Mouse (Mus musculus) adrenal gland, postnatal 25 days (tissue): Measurements from ENCODE around the gene Morn1. TPM values are rescaled to one million over a fixed set of nuclear protein-coding genes. Genes with fewer than 3 reads are reported as not detected.

Source experiments
- DNase-seq: peaks from one replicate; pipeline ENCODE4 v3.0.0; 2021; ENCODE audit warnings: mixed read lengths
- total RNA-seq: library from RNA; stranded (reverse); gene quantifications from 2 replicates; pipeline ENCODE4 v1.2.3, GENCODE M21; 2021

Gene Morn1
- total RNA-seq, 1 experiment from 2014 or later = 10.7 TPM

GRCm38 (mm10) chr4:155139281-155140045 is 53.1 kb downstream of the Morn1 start:
- DNase-seq = no peak

GRCm38 (mm10) chr4:155140150-155140549 is 53.8 kb downstream of the Morn1 start:
- no peak for DNase-seq

- DNase-seq = peak; percentile 62
These were observed 54.5 kb downstream of the Morn1 start for GRCm38 (mm10) chr4:155140795-155141265.

DNA sequence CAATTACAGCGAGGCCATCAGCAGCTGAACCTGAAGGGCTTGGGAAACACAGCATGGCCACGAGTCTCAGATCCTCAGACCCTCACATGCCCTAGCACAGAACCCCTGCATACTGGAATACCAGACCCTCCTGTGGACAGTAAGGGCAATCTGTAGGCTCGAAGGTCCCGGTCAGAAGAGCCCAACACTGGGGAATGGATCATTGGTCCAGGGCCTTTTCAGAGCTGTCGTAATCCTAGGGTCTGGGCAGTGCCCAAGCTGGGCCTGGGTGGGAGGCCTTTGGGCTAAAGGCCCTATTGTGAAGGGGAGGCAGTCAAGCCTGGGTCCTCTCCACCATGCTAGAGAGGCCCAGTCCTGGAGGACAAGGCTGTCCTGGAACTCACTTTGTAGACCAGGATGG is 56.5 kb downstream of the Morn1 start:
- no peak for DNase-seq

- DNase-seq = no peak
These were observed 57.0 kb downstream of the Morn1 start for GRCm38 (mm10) chr4:155143411-155143810.

DNA sequence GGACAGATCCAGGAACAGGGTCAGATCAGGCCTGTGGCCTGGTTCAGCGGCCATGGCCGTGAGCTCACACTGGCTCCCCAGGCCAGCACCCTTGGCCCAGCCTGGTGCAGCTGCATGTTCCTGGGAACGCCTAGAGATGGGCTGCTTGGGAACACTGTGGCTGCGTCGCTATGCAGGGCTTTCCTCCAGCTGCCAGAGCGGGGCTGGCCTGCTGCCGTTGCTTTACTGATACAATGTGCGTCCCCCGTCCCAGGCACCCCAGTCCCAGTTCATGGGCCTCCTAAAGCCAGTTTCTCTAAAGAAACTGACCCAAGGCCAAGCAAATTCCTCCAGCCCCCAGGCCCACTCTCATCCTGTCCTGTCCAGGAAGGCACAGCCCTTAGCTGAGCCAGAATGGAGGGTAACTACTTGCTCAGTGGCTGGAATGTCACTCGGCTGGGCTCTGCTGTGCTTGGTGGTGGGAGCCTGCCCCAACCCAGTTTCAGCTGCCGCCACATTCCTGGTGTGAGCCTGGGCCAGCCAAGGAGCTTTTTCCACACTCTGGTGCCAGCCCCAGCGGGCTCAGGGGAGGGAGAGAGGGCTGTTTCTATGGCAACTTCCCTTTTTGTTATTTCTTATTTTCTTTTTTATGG is 57.6 kb downstream of the Morn1 start:
- DNase-seq = peak; percentile 48

- DNase-seq = no peak
These were observed 58.3 kb downstream of the Morn1 start for GRCm38 (mm10) chr4:155144548-155145180.

- no peak for DNase-seq
These were observed 59.9 kb downstream of the Morn1 start for GRCm38 (mm10) chr4:155146107-155146823.

DNA sequence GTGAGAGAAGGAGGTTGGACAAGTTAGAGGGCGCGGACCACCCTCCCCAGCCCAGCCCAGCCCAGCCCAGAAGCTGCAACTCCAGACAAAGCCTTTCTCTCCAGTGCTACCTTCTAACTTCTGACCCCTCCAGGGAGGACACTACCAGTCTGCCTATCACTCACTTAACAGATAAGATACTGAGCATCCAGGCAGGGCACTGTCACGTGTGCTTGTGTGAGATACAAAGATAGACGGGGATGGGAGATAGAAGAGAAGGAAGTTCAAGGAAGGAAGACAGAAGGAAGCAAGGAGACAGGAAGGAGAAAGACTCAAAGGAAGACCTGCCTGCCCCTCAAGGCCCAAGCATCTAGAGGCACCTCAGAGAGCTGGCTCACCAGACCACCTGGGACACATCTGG is 62.1 kb downstream of the Morn1 start:
- no peak for DNase-seq

- DNase-seq = peak; percentile 65
These were observed 62.7 kb downstream of the Morn1 start for GRCm38 (mm10) chr4:155148910-155149698.

GRCm38 (mm10) chr4:155149941-155150275 is 63.5 kb downstream of the Morn1 start:
- no peak for DNase-seq

DNA sequence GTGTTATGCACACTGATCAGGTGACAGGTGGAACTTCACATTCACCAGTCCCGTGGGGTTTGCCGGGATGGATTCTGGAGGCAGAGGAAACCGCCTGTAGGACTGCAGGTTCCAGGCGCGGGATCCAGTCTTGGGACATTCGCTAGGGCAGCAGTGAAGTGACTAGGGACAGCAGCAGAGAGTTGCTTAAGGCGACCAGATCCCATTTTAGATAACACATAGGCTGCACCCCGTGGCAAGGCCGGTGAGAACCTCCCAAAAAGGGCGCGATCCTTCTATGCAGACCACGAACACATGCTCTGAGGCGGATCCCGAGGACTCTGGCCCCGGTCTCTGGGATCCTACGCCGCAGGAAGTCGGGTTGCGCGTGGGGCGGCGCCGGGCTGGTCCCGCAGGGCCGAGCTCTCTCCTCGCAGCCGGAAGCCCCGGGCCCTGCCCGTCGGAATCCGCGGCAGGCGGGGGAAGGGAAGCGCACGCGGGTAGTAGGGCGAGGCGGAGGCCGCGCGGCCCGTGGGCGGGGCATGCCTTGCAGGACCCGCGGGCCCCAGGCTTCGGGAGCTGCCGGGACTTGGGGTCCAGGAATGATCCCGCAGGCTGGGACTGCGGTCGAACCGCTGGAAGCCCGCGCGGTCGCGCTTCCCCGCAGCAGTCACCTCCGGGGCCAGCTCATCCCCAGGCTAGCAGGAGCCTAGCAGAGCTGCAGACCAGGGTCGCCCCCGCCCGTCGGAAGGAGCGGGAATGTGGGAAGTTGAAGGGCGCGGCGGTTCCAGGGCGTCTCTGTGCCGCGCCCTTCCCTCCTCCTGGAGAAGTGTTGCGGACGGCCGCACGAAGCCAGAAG is 64.1 kb downstream of the Morn1 start:
- DNase-seq = peak; percentile 89

DNA sequence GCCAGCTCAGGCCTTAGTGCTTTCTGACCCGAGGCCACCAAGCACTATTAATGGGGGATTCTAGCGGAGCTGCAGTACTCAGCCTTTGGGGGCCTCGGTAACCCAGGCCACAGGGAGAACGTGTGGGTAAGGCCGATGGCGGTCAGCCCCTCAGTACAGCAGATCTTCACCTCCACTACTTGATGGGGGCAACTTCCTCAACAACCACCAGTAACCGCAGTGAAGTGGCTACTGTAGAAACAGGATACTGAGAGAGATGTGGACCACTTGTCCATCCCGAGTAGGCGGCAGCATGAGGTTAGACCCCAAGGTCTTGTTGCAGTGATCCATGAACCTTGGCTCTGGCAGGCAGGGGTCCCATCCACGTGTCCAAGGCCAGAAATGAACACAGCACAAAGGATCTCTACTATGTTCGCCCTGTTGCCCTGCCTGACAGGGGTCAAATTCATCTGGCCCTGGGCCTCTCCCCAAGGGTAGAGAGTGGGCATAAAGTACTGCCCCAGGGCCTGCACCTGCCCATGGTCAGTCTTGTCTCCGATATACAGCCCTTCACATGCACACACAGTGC is 64.9 kb downstream of the Morn1 start:
- no peak for DNase-seq

GRCm38 (mm10) chr4:155151845-155152244 is 65.5 kb downstream of the Morn1 start:
- no peak for DNase-seq

DNA sequence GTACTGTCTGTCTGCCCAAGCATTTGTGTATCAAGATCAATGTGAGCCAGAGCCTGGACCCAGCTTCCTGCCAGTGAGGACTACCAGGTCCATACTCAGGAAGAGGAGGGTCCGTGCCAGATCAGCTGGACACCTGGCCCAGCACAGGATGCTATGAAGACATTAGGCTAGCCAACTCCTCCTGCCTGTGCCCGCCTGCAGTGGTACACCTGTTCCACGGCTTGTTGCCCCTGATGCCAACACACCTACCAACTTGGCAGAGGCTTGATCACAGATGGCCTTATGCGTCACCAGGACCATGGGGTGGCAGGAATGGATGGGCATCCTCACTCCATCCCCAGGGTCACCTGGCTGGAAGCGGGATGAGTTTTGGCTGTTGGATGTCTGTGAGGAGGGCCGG is 66.1 kb downstream of the Morn1 start:
- DNase-seq = no peak

- no peak for DNase-seq
These were observed 67.2 kb downstream of the Morn1 start for GRCm38 (mm10) chr4:155153389-155154072.

DNA sequence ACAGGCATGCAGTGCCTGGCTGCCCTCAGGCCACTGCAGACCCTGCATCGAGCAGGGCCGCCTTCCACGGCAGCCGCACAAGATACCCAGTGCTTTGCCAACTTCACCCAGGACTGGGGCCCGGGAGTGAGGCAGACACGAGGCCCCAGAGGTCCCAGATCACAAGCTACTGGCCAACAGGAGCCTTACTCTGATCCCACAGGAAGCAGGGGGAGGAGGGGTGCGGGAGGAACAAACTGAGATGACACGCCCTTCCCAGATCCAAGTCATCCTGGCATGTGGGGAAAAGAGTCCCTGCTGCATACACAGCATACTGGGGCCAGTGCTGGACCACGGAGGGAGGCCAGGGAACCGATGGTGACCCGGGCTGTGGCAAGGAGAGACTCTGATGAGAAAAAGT is 68.6 kb downstream of the Morn1 start:
- DNase-seq = peak; percentile 34

DNA sequence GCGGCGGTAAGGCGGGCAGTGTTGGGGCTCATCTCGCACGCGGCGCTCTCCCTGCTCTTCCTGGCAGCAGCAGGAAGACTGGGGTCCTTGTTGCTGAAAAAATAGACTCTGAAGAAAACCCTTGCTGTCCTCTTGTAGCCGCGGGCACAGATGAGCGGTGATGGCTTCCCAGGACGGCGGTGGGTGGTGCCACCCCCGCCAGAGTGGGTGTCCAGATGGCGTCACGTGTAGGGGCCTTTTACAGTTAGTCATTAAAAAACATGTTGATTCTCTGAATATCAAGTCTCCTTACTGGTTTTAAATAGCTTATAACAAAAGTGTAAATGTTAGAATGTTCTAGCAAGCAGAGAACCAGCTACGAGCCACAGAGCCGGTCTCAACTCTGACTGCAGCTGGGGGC is 70.4 kb downstream of the Morn1 start:
- DNase-seq = no peak

DNA sequence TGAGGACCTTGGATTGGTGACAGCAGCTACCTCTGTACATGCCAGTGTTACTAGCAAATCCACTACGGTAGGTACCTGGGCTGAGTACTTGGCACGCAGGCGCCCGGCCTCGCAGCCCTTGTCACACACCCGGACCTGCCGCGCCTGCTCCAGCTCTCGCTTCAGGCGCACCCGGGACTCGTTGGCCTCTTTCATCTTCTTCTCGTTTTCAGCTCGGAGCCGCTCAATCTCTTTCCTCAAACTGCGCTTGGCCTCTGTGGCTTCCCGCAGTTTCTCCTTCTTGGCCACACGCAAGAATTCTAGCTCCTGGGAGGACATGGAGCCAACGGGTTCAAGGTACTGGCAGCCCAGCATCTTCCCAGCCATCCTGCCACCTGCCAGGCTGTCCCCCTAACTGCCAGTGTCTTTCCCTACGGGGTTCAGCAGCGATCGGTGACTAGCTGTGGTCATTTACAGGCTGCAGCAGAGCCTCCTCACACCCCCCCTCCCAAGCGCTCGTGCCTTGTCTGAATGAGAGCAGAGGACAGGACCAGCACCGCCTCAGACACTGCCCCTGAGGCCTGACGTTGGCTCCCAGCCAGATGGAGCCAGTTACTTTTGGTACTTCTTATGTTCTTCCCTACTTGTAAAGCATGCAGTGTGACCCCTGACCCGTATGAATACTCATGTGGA is 71.6 kb downstream of the Morn1 start:
- no peak for DNase-seq

GRCm38 (mm10) chr4:155158543-155158917 is 72.2 kb downstream of the Morn1 start:
- no peak for DNase-seq
